Mouse (Mus musculus) forebrain, embryonic 14.5 days (tissue): Measurements from ENCODE around the gene Dusp27. TPM values are rescaled to one million over a fixed set of nuclear protein-coding genes. Genes with fewer than 3 reads are reported as not detected.

Source experiments
- ATAC-seq: fragments of 200-750 bp; cut with Nextera tagmentation; 2 replicates; pipeline ENCODE4 v1.8.0; 2017; ENCODE audit warnings: mild to moderate bottlenecking, moderate library complexity
- DNase-seq: peaks from one replicate; pipeline ENCODE4 v3.0.0-alpha.2; 2015; ENCODE audit warnings: low spot score
- H3K27ac ChIP-seq: fragments of 300-500 bp; sonication (generic); 2 replicates; pipeline ENCODE4 v1.5.1; 2014; ENCODE audit warnings: low read depth, mild to moderate bottlenecking, control low read depth, low read length, moderate library complexity
- H3K27me3 ChIP-seq: fragments of 300-500 bp; sonication (generic); replicated peaks from 2 replicates; pipeline ENCODE4 v1.6.1; 2014; ENCODE audit warnings: low read length, control low read depth, mixed read lengths; ENCODE audit not compliant: control insufficient read depth, insufficient read depth
- H3K36me3 ChIP-seq: fragments of 300-500 bp; sonication (generic); 2 replicates; pipeline ENCODE4 v1.6.1; 2014; ENCODE audit warnings: low read length, control low read depth; ENCODE audit not compliant: control insufficient read depth, insufficient read depth
- H3K4me1 ChIP-seq: fragments of 300-500 bp; sonication (generic); 2 replicates; pipeline ENCODE4 v1.6.1; 2014; ENCODE audit warnings: antibody characterized with exemption, low read length, control low read depth; ENCODE audit not compliant: control insufficient read depth, insufficient read depth
- H3K4me2 ChIP-seq: fragments of 300-500 bp; sonication (generic); 2 replicates; pipeline ENCODE4 v1.6.1; 2014; ENCODE audit warnings: mild to moderate bottlenecking, control low read depth, low read length
- H3K4me3 ChIP-seq: fragments of 300-500 bp; sonication (generic); 2 replicates; pipeline ENCODE4 v1.5.1; 2014; ENCODE audit warnings: low read depth, low read length, control low read depth
- H3K9ac ChIP-seq: fragments of 300-500 bp; sonication (generic); 2 replicates; pipeline ENCODE4 v1.6.1; 2014; ENCODE audit warnings: mild to moderate bottlenecking, low read length, control low read depth, moderate library complexity
- H3K9me3 ChIP-seq: fragments of 300-500 bp; sonication (generic); replicated peaks from 2 replicates; pipeline ENCODE4 v1.6.1; 2016; ENCODE audit warnings: low read length, control low read depth, mixed read lengths; ENCODE audit not compliant: control insufficient read depth
- WGBS: fragments of 180-500 bp; shearing (Covaris S2); extraction: QIAGEN DNeasy Blood & Tissue Kit; methylation state at CpG from one replicate; pipeline ENCODE4 v1.1.7; 2014; 5-methylcytosine and 5-hydroxymethylcytosine counted together
- polyA plus RNA-seq: library from polyadenylated mRNA; unstranded; fragments of >200 nt; fragmentation: Nextera tagmentation; extraction: Ambion mirVana; gene quantifications from 2 replicates; pipeline ENCODE4 v1.2.1, GENCODE M21; 2014

Dusp27 gene
- polyA plus RNA-seq, 1 experiment from 2014 or later, result 0.70 TPM

- Histone ChIP-seq H3K4me1 (no peaks in the 10 kb centered on the region), H3K9ac (no peak overlapping the region), H3K9me3 (no peaks in the 10 kb centered on the region), H3K27ac (no peak overlapping the region), H3K4me2 (no peak overlapping the region), H3K36me3 (no peaks in the 10 kb centered on the region), H3K4me3 (no peak overlapping the region), H3K27me3 (no peaks in the 10 kb centered on the region)
- ATAC-seq, result no peak
- DNase-seq, result no peak
- 67% methylated on average over 8 of the region's 8 CpGs for WGBS
These were observed 2.7 kb downstream of the Dusp27 start for GRCm38 (mm10) chr1:166124932-166125593.

GRCm38 (mm10) chr1:166123751-166124150, 4.0 kb downstream of the Dusp27 start:
- Histone ChIP-seq H3K4me3 (no peak overlapping the region), H3K4me2 (no peak overlapping the region), H3K36me3 (no peaks in the 10 kb centered on the region), H3K27ac (no peak overlapping the region), H3K4me1 (no peaks in the 10 kb centered on the region), H3K9me3 (no peaks in the 10 kb centered on the region), H3K9ac (no peak overlapping the region), H3K27me3 (no peaks in the 10 kb centered on the region)
- WGBS, result 94% methylated on average over 8 of the region's 8 CpGs
- ATAC-seq (no peak), DNase-seq (no peak)

- DNase-seq (no peak), ATAC-seq (no peak)
- Histone ChIP-seq H3K9me3 (no peaks in the 10 kb centered on the region), H3K9ac (no peak overlapping the region), H3K27ac (no peak overlapping the region), H3K36me3 (no peaks in the 10 kb centered on the region), H3K27me3 (no peaks in the 10 kb centered on the region), H3K4me3 (no peak overlapping the region), H3K4me1 (no peaks in the 10 kb centered on the region), H3K4me2 (no peak overlapping the region)
- 93% methylated on average over 1 of the region's 1 CpGs for WGBS
These were observed 4.7 kb downstream of the Dusp27 start for GRCm38 (mm10) chr1:166123045-166123444.

- Histone ChIP-seq H3K4me2 (no peak overlapping the region), H3K9ac (no peak overlapping the region), H3K27me3 (no peaks in the 10 kb centered on the region), H3K4me3 (no peak overlapping the region), H3K9me3 (no peaks in the 10 kb centered on the region), H3K4me1 (no peaks in the 10 kb centered on the region), H3K27ac (no peak overlapping the region), H3K36me3 (no peaks in the 10 kb centered on the region)
- DNase-seq (no peak), ATAC-seq (no peak)
- 80% methylated on average over 7 of the region's 7 CpGs for WGBS
These were observed 5.6 kb downstream of the Dusp27 start for GRCm38 (mm10) chr1:166122114-166122513.

GRCm38 (mm10) chr1:166117866-166118639, 9.7 kb downstream of the Dusp27 start:
- Histone ChIP-seq H3K4me3 (no peak overlapping the region), H3K27ac (no peak overlapping the region), H3K36me3 (no peaks in the 10 kb centered on the region), H3K27me3 (no peaks in the 10 kb centered on the region), H3K4me2 (no peak overlapping the region), H3K4me1 (no peaks in the 10 kb centered on the region), H3K9ac (no peak overlapping the region), H3K9me3 (no peaks in the 10 kb centered on the region)
- ATAC-seq (no peak), DNase-seq (no peak)
- WGBS, result 52% methylated on average over 13 of the region's 13 CpGs

- no peak overlapping the region for H3K9ac ChIP-seq
- H3K27me3 ChIP-seq, result no peaks in the 10 kb centered on the region
- DNase-seq (no peak), ATAC-seq (no peak)
- H3K27ac ChIP-seq, result no peak overlapping the region
- H3K36me3 ChIP-seq, result no peaks in the 10 kb centered on the region
- no peak overlapping the region for H3K4me2 ChIP-seq
- no peaks in the 10 kb centered on the region for H3K9me3 ChIP-seq
- H3K4me1 ChIP-seq, result no peaks in the 10 kb centered on the region
- WGBS, result 92% methylated on average over 4 of the region's 4 CpGs
- H3K4me3 ChIP-seq, result no peak overlapping the region
These were observed 12.0 kb downstream of the Dusp27 start for GRCm38 (mm10) chr1:166115719-166116118.

GRCm38 (mm10) chr1:166114986-166115385, 12.7 kb downstream of the Dusp27 start:
- ATAC-seq (no peak), DNase-seq (no peak)
- H3K4me3 ChIP-seq, result no peak overlapping the region
- WGBS, result 89% methylated on average over 3 of the region's 3 CpGs
- no peaks in the 10 kb centered on the region for H3K27me3 ChIP-seq
- H3K36me3 ChIP-seq, result no peaks in the 10 kb centered on the region
- no peak overlapping the region for H3K9ac ChIP-seq
- H3K4me1 ChIP-seq, result no peaks in the 10 kb centered on the region
- H3K4me2 ChIP-seq, result no peak overlapping the region
- no peaks in the 10 kb centered on the region for H3K9me3 ChIP-seq
- H3K27ac ChIP-seq, result no peak overlapping the region

- 86% methylated on average over 6 of the region's 6 CpGs for WGBS
- Histone ChIP-seq H3K4me2 (no peak overlapping the region), H3K9me3 (no peaks in the 10 kb centered on the region), H3K36me3 (no peaks in the 10 kb centered on the region), H3K27me3 (no peaks in the 10 kb centered on the region), H3K4me3 (no peak overlapping the region), H3K27ac (no peak overlapping the region), H3K9ac (no peak overlapping the region), H3K4me1 (no peaks in the 10 kb centered on the region)
- ATAC-seq, result no peak
- DNase-seq, result no peak
These were observed 22.3 kb downstream of the Dusp27 start for GRCm38 (mm10) chr1:166105464-166105863.

GRCm38 (mm10) chr1:166104858-166105257, 22.9 kb downstream of the Dusp27 start:
- no peaks in the 10 kb centered on the region for H3K36me3 ChIP-seq
- H3K27ac ChIP-seq, result no peak overlapping the region
- no peak overlapping the region for H3K9ac ChIP-seq
- H3K9me3 ChIP-seq, result no peaks in the 10 kb centered on the region
- DNase-seq (no peak), ATAC-seq (no peak)
- H3K4me3 ChIP-seq, result no peak overlapping the region
- H3K4me1 ChIP-seq, result no peaks in the 10 kb centered on the region
- H3K4me2 ChIP-seq, result no peak overlapping the region
- 94% methylated on average over 3 of the region's 3 CpGs for WGBS
- no peaks in the 10 kb centered on the region for H3K27me3 ChIP-seq
